Mouse (Mus musculus) kidney, embryonic 14.5 days (tissue): ENCODE measurements around the gene Cyp26c1. TPM values are rescaled to one million over a fixed set of nuclear protein-coding genes. Genes with fewer than 3 reads are reported as not detected.

ENCODE experiments used
- ATAC-seq: fragments of 200-750 bp; cut with Nextera tagmentation; 2 replicates; pipeline ENCODE4 v1.8.0; 2017; ENCODE audit warnings: moderate number of reproducible peaks, mild to moderate bottlenecking, moderate TSS enrichment, moderate library complexity; ENCODE audit not compliant: low FRiP score, low TSS enrichment
- H3K27ac ChIP-seq: fragments of 300-500 bp; sonication (generic); 2 replicates; pipeline ENCODE4 v1.5.1; 2014; ENCODE audit warnings: low read depth, mild to moderate bottlenecking, low read length, moderate library complexity, mixed read lengths
- H3K27me3 ChIP-seq: fragments of 300-500 bp; sonication (generic); 2 replicates; pipeline ENCODE4 v1.6.1; 2014; ENCODE audit warnings: mild to moderate bottlenecking, low read length; ENCODE audit not compliant: control insufficient read depth, insufficient read depth
- H3K36me3 ChIP-seq: fragments of 300-500 bp; sonication (generic); 2 replicates; pipeline ENCODE4 v1.6.1; 2014; ENCODE audit warnings: low read length, mixed read lengths; ENCODE audit not compliant: control insufficient read depth, insufficient read depth
- H3K4me1 ChIP-seq: fragments of 300-500 bp; sonication (generic); 2 replicates; pipeline ENCODE4 v1.6.1; 2014; ENCODE audit warnings: low read length, mixed read lengths; ENCODE audit not compliant: control insufficient read depth, insufficient read depth
- H3K4me2 ChIP-seq: fragments of 300-500 bp; sonication (generic); replicated peaks from 2 replicates; pipeline ENCODE4 v1.6.1; 2014; ENCODE audit warnings: low read depth, mild to moderate bottlenecking, low read length
- H3K4me3 ChIP-seq: fragments of 300-500 bp; sonication (generic); 2 replicates; pipeline ENCODE4 v1.5.1; 2014; ENCODE audit warnings: mild to moderate bottlenecking, low read length
- H3K9ac ChIP-seq: fragments of 300-500 bp; sonication (generic); 2 replicates; pipeline ENCODE4 v1.6.1; 2014; ENCODE audit warnings: low read depth, mild to moderate bottlenecking, low read length, moderate library complexity
- H3K9me3 ChIP-seq: fragments of 300-500 bp; sonication (generic); 2 replicates; pipeline ENCODE4 v1.6.1; 2016; ENCODE audit warnings: low read length; ENCODE audit not compliant: control insufficient read depth
- WGBS: fragments of 180-500 bp; shearing (Covaris S2); extraction: QIAGEN DNeasy Blood & Tissue Kit; methylation state at CpG from one replicate; pipeline ENCODE4 v1.1.7; 2014; 5-methylcytosine and 5-hydroxymethylcytosine counted together
- polyA plus RNA-seq: library from polyadenylated mRNA; unstranded; fragments of >200 nt; fragmentation: Nextera tagmentation; extraction: Ambion mirVana; gene quantifications from 2 replicates; pipeline ENCODE4 v1.2.1, GENCODE M21; 2014

Gene Cyp26c1
- polyA plus RNA-seq, 1 experiment from 2014 or later: not detected

- no peaks in the 10 kb centered on the region for H3K9me3 ChIP-seq
- whole genome bisulfite sequencing: 72% methylated on average over 10 of the region's 10 CpGs
- no peaks in the 10 kb centered on the region for H3K4me1 ChIP-seq
- H3K4me2 ChIP-seq: no peak overlapping the region
- no peak for ATAC-seq
- no peaks in the 10 kb centered on the region for H3K36me3 ChIP-seq
- no peak overlapping the region for H3K9ac ChIP-seq
- no peak overlapping the region for H3K4me3 ChIP-seq
- H3K27ac ChIP-seq: no peak overlapping the region
- H3K27me3 ChIP-seq: no peaks in the 10 kb centered on the region
Measured at GRCm38 (mm10) chr19:37714681-37715080, 29.3 kb downstream of the Cyp26c1 start.

DNA sequence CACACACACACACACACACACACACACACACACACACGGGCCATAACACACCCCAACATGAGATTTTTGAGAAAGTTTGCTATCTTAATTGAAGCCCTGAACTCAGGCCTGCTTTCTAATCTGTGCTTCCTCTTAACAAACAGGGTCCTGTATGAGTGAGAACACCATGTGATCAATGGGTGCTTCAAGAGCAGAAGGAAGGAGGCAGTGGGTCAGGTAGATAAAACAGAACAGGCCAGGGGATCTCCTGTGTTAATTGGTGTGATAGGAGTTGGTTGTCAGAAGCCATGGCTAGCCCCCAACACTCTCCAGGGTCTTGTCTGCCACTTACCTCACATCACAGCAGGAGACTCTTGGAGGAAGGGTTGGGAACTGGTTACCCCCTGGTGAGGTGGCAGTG lies 30.6 kb downstream of the Cyp26c1 start:
- 95% methylated on average over 1 of the region's 1 CpGs for WGBS
- no peak overlapping the region for H3K27ac ChIP-seq
- H3K4me1 ChIP-seq: no peaks in the 10 kb centered on the region
- no peaks in the 10 kb centered on the region for H3K36me3 ChIP-seq
- H3K4me3 ChIP-seq: no peak overlapping the region
- H3K4me2 ChIP-seq: no peak overlapping the region
- no peak for ATAC-seq
- H3K9me3 ChIP-seq: no peaks in the 10 kb centered on the region
- no peaks in the 10 kb centered on the region for H3K27me3 ChIP-seq
- no peak overlapping the region for H3K9ac ChIP-seq

GRCm38 (mm10) chr19:37716524-37717175 lies 31.3 kb downstream of the Cyp26c1 start:
- Histone ChIP-seq H3K27ac (no peak overlapping the region), H3K9me3 (no peaks in the 10 kb centered on the region), H3K36me3 (no peaks in the 10 kb centered on the region), H3K4me3 (no peak overlapping the region), H3K27me3 (no peaks in the 10 kb centered on the region), H3K4me2 (no peak overlapping the region), H3K9ac (no peak overlapping the region), H3K4me1 (no peaks in the 10 kb centered on the region)
- WGBS: 88% methylated on average over 12 of the region's 12 CpGs
- no peak for ATAC-seq

DNA sequence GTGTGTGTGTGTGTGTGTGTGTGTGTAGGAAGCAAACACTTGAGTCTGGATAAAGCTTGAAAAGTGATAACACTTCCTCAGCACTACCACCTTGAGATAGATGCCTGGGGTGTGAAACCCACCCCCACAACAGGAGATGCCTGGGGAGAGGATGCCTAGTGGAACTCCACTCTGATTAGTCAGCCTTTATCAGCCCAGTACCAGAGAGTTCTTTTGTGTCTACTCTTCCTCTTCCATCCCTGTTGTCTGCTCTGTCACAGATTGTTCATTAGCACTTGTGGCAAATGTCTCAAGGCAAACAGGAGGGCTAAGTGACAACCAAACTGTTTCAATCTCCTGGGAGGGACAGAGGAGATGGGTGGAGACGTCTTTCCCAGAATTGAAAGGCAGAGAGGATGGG lies 33.8 kb downstream of the Cyp26c1 start:
- no peak for ATAC-seq
- Histone ChIP-seq H3K4me1 (no peaks in the 10 kb centered on the region), H3K4me3 (no peak overlapping the region), H3K4me2 (no peak overlapping the region), H3K9ac (no peak overlapping the region), H3K9me3 (no peaks in the 10 kb centered on the region), H3K27me3 (no peaks in the 10 kb centered on the region), H3K36me3 (no peaks in the 10 kb centered on the region), H3K27ac (no peak overlapping the region)
- 10% methylated on average over 1 of the region's 1 CpGs for WGBS

DNA sequence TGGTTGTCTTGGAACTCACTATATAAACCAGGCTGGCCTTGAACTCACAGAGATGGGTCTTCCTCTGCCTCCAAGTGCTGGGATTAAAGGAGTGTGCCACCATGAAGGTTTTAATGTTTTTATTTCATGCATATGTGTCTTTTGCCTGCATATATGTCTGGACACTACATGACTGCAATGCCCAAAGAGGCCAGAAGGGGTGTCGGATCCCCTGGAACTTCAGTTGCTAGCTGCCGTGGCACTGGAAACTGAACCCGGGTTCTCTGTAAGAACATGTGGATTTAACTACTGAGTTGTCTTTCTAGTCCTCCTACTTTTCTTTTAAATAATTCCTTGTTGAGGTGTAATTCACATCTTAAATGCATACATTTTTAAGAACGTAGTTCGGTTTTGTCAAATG lies 39.2 kb downstream of the Cyp26c1 start:
- ATAC-seq: no peak
- Histone ChIP-seq H3K27ac (no peak overlapping the region), H3K9me3 (no peaks in the 10 kb centered on the region), H3K4me2 (no peak overlapping the region), H3K27me3 (no peaks in the 10 kb centered on the region), H3K9ac (no peak overlapping the region), H3K36me3 (no peaks in the 10 kb centered on the region), H3K4me3 (no peak overlapping the region), H3K4me1 (no peaks in the 10 kb centered on the region)
- 96% methylated on average over 5 of the region's 5 CpGs for WGBS

- no peaks in the 10 kb centered on the region for H3K27me3 ChIP-seq
- ATAC-seq: no peak
- no peaks in the 10 kb centered on the region for H3K9me3 ChIP-seq
- 94% methylated on average over 7 of the region's 7 CpGs for WGBS
- no peak overlapping the region for H3K4me2 ChIP-seq
- no peak overlapping the region for H3K9ac ChIP-seq
- no peak overlapping the region for H3K27ac ChIP-seq
- H3K4me1 ChIP-seq: no peaks in the 10 kb centered on the region
- no peaks in the 10 kb centered on the region for H3K36me3 ChIP-seq
- no peak overlapping the region for H3K4me3 ChIP-seq
Measured at GRCm38 (mm10) chr19:37726585-37726984, 41.2 kb downstream of the Cyp26c1 start.

DNA sequence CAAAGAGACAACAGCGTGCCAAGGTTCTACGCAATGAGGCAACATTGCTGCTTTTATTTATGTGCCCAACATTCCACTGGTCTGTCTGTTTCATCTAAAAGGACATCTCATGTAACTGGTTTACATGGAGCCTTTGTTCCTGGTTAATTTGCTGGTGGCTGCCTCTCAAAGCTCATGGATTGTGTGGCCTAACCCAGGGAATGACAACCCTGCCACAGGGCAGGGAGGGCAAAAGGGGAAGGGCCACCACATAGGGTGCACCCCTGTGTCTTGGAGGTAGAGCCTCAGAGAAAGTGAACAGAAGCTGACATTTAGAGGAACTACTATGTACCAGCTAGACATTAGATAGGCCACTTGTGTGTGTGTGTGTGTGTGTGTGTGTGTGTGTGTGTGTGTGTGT lies 42.0 kb downstream of the Cyp26c1 start:
- Histone ChIP-seq H3K36me3 (no peaks in the 10 kb centered on the region), H3K27me3 (no peaks in the 10 kb centered on the region), H3K4me3 (no peak overlapping the region), H3K4me1 (no peaks in the 10 kb centered on the region), H3K9ac (no peak overlapping the region), H3K27ac (no peak overlapping the region), H3K4me2 (no peak overlapping the region), H3K9me3 (no peaks in the 10 kb centered on the region)
- 93% methylated on average over 2 of the region's 2 CpGs for WGBS
- no peak for ATAC-seq

- ATAC-seq: no peak
- no peaks in the 10 kb centered on the region for H3K9me3 ChIP-seq
- no peaks in the 10 kb centered on the region for H3K4me1 ChIP-seq
- no peaks in the 10 kb centered on the region for H3K36me3 ChIP-seq
- no peaks in the 10 kb centered on the region for H3K27me3 ChIP-seq
- no peak overlapping the region for H3K4me3 ChIP-seq
- no peak overlapping the region for H3K27ac ChIP-seq
- 88% methylated on average over 8 of the region's 8 CpGs for WGBS
- no peak overlapping the region for H3K4me2 ChIP-seq
- H3K9ac ChIP-seq: no peak overlapping the region
Measured at GRCm38 (mm10) chr19:37735426-37735825, 50.0 kb downstream of the Cyp26c1 start.

- ATAC-seq: no peak
- WGBS: 76% methylated on average over 3 of the region's 3 CpGs
- no peak overlapping the region for H3K27ac ChIP-seq
- no peaks in the 10 kb centered on the region for H3K27me3 ChIP-seq
- no peaks in the 10 kb centered on the region for H3K36me3 ChIP-seq
- H3K4me1 ChIP-seq: no peaks in the 10 kb centered on the region
- no peak overlapping the region for H3K9ac ChIP-seq
- H3K9me3 ChIP-seq: no peaks in the 10 kb centered on the region
- no peak overlapping the region for H3K4me3 ChIP-seq
- H3K4me2 ChIP-seq: no peak overlapping the region
Measured at GRCm38 (mm10) chr19:37738575-37738974, 53.2 kb downstream of the Cyp26c1 start.
